Mouse (Mus musculus): Measurements from ENCODE around the gene Inka1. TPM values are rescaled to one million over a fixed set of nuclear protein-coding genes. Genes with fewer than 3 reads are reported as not detected.
A peak's percentile ranks its signal among the peaks of the same experiment; 100 is the strongest.

Inka1 gene
- polyA plus RNA-seq, 1 experiment, result 1.8 TPM

DNA sequence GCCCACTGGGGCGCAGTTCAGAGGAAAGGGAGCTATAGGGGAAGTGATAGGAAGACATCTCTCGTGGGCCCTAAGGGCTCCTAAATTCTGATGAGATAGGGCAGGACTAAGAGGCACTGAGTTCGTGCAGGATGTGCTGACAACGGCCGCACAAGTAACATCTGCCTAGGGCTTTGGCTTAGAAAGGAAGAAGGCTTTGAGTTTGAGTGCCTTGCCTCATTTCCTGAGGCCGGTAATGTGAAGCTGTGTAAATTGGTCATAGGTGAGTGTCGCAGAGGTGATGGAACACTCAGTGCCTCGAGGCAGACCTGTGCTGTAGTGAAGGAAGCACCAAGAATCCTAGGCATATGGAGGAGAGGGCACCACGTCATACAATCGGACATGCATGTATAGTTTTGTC lies 19.0 kb downstream of the Inka1 start:
- Histone ChIP-seq H3K36me3 (ENCODE audit: control insufficient read depth, insufficient read depth) (peaks cover 39% of the 10 kb centered on the region), H3K79me3 (ENCODE audit: low read depth) (no peaks in the 10 kb centered on the region), H3K79me2 (ENCODE audit: control insufficient read depth, insufficient read depth) (no peaks in the 10 kb centered on the region), H3K27me3 (ENCODE audit: control insufficient read depth, insufficient read depth, insufficient read length) (no peaks in the 10 kb centered on the region), H3ac (ENCODE audit: control insufficient read depth, insufficient read length, low read depth) (no peak overlapping the region), H3K4me3 (ENCODE audit: insufficient read depth, poor library complexity, severe bottlenecking) (no peak overlapping the region)
- TF ChIP-seq MYOD1 (IDR thresholded peaks at IDR 0.05; ENCODE audit: control insufficient read depth, insufficient read length, low read depth), result no peak
- TF ChIP-seq CEBPB (IDR thresholded peaks at IDR 0.05; ENCODE audit: low read depth), result no peak

DNA sequence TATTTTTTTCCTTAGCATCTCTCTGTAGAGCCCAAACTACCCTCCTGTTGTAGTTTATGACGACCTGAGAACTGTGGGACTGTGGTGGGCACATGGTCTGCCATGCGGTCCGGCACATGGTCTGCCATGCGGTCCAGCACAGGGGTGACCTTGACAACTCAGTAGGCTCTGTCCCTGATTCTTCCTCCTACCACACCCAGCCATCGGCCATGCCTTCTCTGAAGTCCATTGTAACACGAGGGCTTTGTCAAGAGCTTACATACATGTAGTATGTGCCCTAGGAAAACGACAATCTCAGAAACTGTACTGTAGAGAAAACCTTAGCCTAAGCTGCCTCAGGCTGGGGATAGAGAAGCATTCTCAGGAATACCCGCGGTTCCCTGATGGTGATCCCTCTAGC lies 21.0 kb downstream of the Inka1 start:
- H3ac ChIP-seq (ENCODE audit: control insufficient read depth, insufficient read length, low read depth), result no peak overlapping the region
- H3K79me3 ChIP-seq (ENCODE audit: low read depth), result no peaks in the 10 kb centered on the region
- no peak overlapping the region for H3K4me3 ChIP-seq (ENCODE audit: insufficient read depth, poor library complexity, severe bottlenecking)
- no peaks in the 10 kb centered on the region for H3K79me2 ChIP-seq (ENCODE audit: control insufficient read depth, insufficient read depth)
- H3K36me3 ChIP-seq (ENCODE audit: control insufficient read depth, insufficient read depth), result peaks cover 39% of the 10 kb centered on the region
- TF ChIP-seq MAX (IDR thresholded peaks at IDR 0.05) (no peak), USF1 (IDR thresholded peaks at IDR 0.05; ENCODE audit: low read depth) (no peak), FOSL1 (IDR thresholded peaks at IDR 0.05; ENCODE audit: insufficient read depth, low read length, poor library complexity, severe bottlenecking) (no peak), CEBPB (IDR thresholded peaks at IDR 0.05; ENCODE audit: low read depth) (no peak)
- H3K27me3 ChIP-seq (ENCODE audit: control insufficient read depth, insufficient read depth, insufficient read length), result no peaks in the 10 kb centered on the region

GRCm38 (mm10) chr9:107963700-107964099 lies 22.0 kb downstream of the Inka1 start:
- Histone ChIP-seq H3K36me3 (ENCODE audit: control insufficient read depth, insufficient read depth) (peaks cover 44% of the 10 kb centered on the region), H3K27me3 (ENCODE audit: control insufficient read depth, insufficient read depth, insufficient read length) (no peaks in the 10 kb centered on the region), H3ac (ENCODE audit: control insufficient read depth, insufficient read length, low read depth) (no peak overlapping the region), H3K79me2 (ENCODE audit: control insufficient read depth, insufficient read depth) (no peaks in the 10 kb centered on the region), H3K79me3 (ENCODE audit: low read depth) (no peaks in the 10 kb centered on the region), H3K4me3 (ENCODE audit: insufficient read depth, poor library complexity, severe bottlenecking) (no peak overlapping the region)
- TF ChIP-seq CTCF (IDR thresholded peaks at IDR 0.05; ENCODE audit: control insufficient read depth, insufficient read depth, insufficient read length), result peak; percentile 70
- no peak for TF ChIP-seq FOSL1 (IDR thresholded peaks at IDR 0.05; ENCODE audit: insufficient read depth, low read length, poor library complexity, severe bottlenecking)

DNA sequence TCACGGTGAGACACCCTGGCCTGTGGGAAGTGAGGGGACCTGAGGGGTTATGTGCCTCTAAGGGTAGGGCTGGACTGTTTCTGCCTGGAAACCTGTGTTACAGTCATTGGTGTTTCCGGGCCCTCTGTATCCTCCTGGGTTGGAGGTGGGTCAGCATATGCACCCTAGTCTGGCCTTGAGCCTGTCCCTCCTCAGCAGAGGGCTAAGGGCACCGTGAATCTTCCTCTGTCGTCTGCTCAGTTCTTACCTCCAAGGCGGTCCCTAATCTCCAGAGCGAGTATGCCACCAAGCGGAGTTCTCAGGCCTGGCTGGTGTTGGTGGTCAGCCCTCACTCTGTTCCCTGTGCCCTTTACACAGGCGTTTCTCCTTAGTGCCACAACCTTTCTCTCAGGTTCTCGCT lies 22.8 kb downstream of the Inka1 start:
- TF ChIP-seq CTCF (IDR thresholded peaks at IDR 0.05; ENCODE audit: control insufficient read depth, insufficient read depth, insufficient read length), result no peak
- TF ChIP-seq CEBPB (IDR thresholded peaks at IDR 0.05; ENCODE audit: low read depth), result no peak
- TF ChIP-seq USF1 (IDR thresholded peaks at IDR 0.05; ENCODE audit: low read depth), result no peak
- no peak for TF ChIP-seq MYOD1 (IDR thresholded peaks at IDR 0.05; ENCODE audit: control insufficient read depth, insufficient read length, low read depth)
- TF ChIP-seq FOSL1 (IDR thresholded peaks at IDR 0.05; ENCODE audit: insufficient read depth, low read length, poor library complexity, severe bottlenecking), result no peak
- no peak for TF ChIP-seq MYOG (IDR thresholded peaks at IDR 0.05; ENCODE audit: control insufficient read depth, extremely low read depth, insufficient read length)
- no peak for TF ChIP-seq MAX (IDR thresholded peaks at IDR 0.05)
- no peaks in the 10 kb centered on the region for H3K79me2 ChIP-seq (ENCODE audit: control insufficient read depth, insufficient read depth)
- H3K27me3 ChIP-seq (ENCODE audit: control insufficient read depth, insufficient read depth, insufficient read length), result no peaks in the 10 kb centered on the region
- H3ac ChIP-seq (ENCODE audit: control insufficient read depth, insufficient read length, low read depth), result no peak overlapping the region
- no peak overlapping the region for H3K4me3 ChIP-seq (ENCODE audit: insufficient read depth, poor library complexity, severe bottlenecking)
- H3K36me3 ChIP-seq (ENCODE audit: control insufficient read depth, insufficient read depth), result peaks cover 47% of the 10 kb centered on the region
- no peaks in the 10 kb centered on the region for H3K79me3 ChIP-seq (ENCODE audit: low read depth)

GRCm38 (mm10) chr9:107961881-107962280 lies 23.8 kb downstream of the Inka1 start:
- H3K36me3 ChIP-seq (ENCODE audit: control insufficient read depth, insufficient read depth), result peaks cover 47% of the 10 kb centered on the region
- no peaks in the 10 kb centered on the region for H3K79me3 ChIP-seq (ENCODE audit: low read depth)
- H3ac ChIP-seq (ENCODE audit: control insufficient read depth, insufficient read length, low read depth), result no peak overlapping the region
- H3K79me2 ChIP-seq (ENCODE audit: control insufficient read depth, insufficient read depth), result no peaks in the 10 kb centered on the region
- TF ChIP-seq USF1 (IDR thresholded peaks at IDR 0.05; ENCODE audit: low read depth) (no peak), FOSL1 (IDR thresholded peaks at IDR 0.05; ENCODE audit: insufficient read depth, low read length, poor library complexity, severe bottlenecking) (no peak), CEBPB (IDR thresholded peaks at IDR 0.05; ENCODE audit: low read depth) (no peak), MYOD1 (IDR thresholded peaks at IDR 0.05; ENCODE audit: control insufficient read depth, insufficient read length, low read depth) (no peak), CTCF (IDR thresholded peaks at IDR 0.05; ENCODE audit: control insufficient read depth, insufficient read depth, insufficient read length) (peak; percentile 38)
- no peak overlapping the region for H3K4me3 ChIP-seq (ENCODE audit: insufficient read depth, poor library complexity, severe bottlenecking)
- H3K27me3 ChIP-seq (ENCODE audit: control insufficient read depth, insufficient read depth, insufficient read length), result no peaks in the 10 kb centered on the region

DNA sequence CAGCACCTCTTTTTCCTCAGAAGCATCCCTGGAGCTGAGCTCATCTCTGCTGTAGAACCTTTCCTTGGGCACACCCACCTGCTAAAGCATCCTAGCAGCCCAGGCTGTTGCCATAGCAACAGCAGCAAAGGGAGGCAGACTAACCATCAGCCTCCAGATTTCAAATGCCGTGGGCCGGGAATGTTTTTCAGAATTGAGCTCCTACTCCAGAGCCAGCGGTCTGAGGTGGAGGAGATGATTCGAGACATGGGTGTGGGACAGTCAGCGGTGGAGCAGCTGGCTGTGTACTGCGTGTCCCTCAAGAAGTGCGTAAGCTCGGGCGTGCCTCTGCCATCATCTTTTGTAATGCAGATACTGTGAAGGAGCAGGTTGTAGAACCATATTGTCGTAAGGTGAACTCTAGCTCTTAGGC lies 24.3 kb downstream of the Inka1 start:
- H3ac ChIP-seq (ENCODE audit: control insufficient read depth, insufficient read length, low read depth), result no peak overlapping the region
- no peaks in the 10 kb centered on the region for H3K79me3 ChIP-seq (ENCODE audit: low read depth)
- H3K36me3 ChIP-seq (ENCODE audit: control insufficient read depth, insufficient read depth), result peaks cover 47% of the 10 kb centered on the region
- H3K27me3 ChIP-seq (ENCODE audit: control insufficient read depth, insufficient read depth, insufficient read length), result no peaks in the 10 kb centered on the region
- TF ChIP-seq MYOD1 (IDR thresholded peaks at IDR 0.05; ENCODE audit: control insufficient read depth, insufficient read length, low read depth) (no peak), MAX (IDR thresholded peaks at IDR 0.05) (no peak), CTCF (IDR thresholded peaks at IDR 0.05; ENCODE audit: control insufficient read depth, insufficient read depth, insufficient read length) (no peak), MYOG (IDR thresholded peaks at IDR 0.05; ENCODE audit: control insufficient read depth, extremely low read depth, insufficient read length) (no peak), USF1 (IDR thresholded peaks at IDR 0.05; ENCODE audit: low read depth) (no peak), FOSL1 (IDR thresholded peaks at IDR 0.05; ENCODE audit: insufficient read depth, low read length, poor library complexity, severe bottlenecking) (no peak), CEBPB (IDR thresholded peaks at IDR 0.05; ENCODE audit: low read depth) (no peak)
- no peaks in the 10 kb centered on the region for H3K79me2 ChIP-seq (ENCODE audit: control insufficient read depth, insufficient read depth)
- no peak overlapping the region for H3K4me3 ChIP-seq (ENCODE audit: insufficient read depth, poor library complexity, severe bottlenecking)

All from C2C12 (cell line).